In genomic region chr2:69994779-69995178, GRCm38 (mm10) we compare ENCODE assay signal across 26 mouse cellular contexts. TPM values are rescaled to one million over a fixed set of nuclear protein-coding genes. Genes with fewer than 3 reads are reported as not detected.
A peak's percentile ranks its signal among the peaks of the same experiment; 100 is the strongest.
DNase-seq lines count a peak whose midpoint lies in the region; ATAC-seq and TF ChIP-seq lines count a peak whose summit lies in the region.
"Had no signal": no experiment of that assay in that cellular context is flagged by ENCODE, and none has a peak within 500 bp of the region (broad histone marks: within the 10 kb centered on the region; RNA-seq: fewer than 3 reads in every experiment).

No protein-coding gene starts in this region.

- H3K4me3 ChIP-seq in liver, embryonic 12.5 days = no peak overlapping the region
- no peak overlapping the region for H3K4me3 ChIP-seq in liver, embryonic 11.5 days (ENCODE audit: low read depth, low read length)
- H3K4me3 ChIP-seq in CH12.LX (replicated peaks in 1 of 3; ENCODE audit: low read depth in 2 of 3, low read length in 2 of 3, poor library complexity in 1 of 3) = no peak overlapping the region
- H3K4me3 ChIP-seq: embryonic facial prominence, embryonic 12.5 days; erythroblast, embryonic 14.5 days; forebrain, embryonic 12.5 days; heart, adult 2 months; heart, embryonic 13.5 days; hindbrain, embryonic 15.5 days; limb, embryonic 13.5 days had no signal

- no peak for ATAC-seq in liver, embryonic 12.5 days
- ATAC-seq in liver, embryonic 11.5 days (replicated peaks; ENCODE audit: low FRiP score) = no peak
- peak; percentile 43; the same call in 1 of the 2 replicates for ATAC-seq in erythroblast, adult 5-6 weeks (replicated peaks; ENCODE audit: low FRiP score, poor library complexity, severe bottlenecking)

- DNase-seq in liver, embryonic 11.5 days (ENCODE audit: low spot score) = no peak
- DNase-seq in CH12.LX (ENCODE audit: extremely low read depth) = peak; percentile 34
- peak; percentile 46 for DNase-seq in naive thymus-derived CD4-positive, alpha-beta T cell, adult 2 months (ENCODE audit: low read depth)
- DNase-seq in cerebellum, postnatal 14 days = no peak
- DNase-seq in kidney, adult 8-10 months = no peak
- DNase-seq in layer of hippocampus, postnatal 25 days (ENCODE audit: extremely low spot score in 1 of 2, low spot score in 1 of 2) = no peak
- DNase-seq: adrenal gland, adult 2 months; cerebellum, adult 11 months; cerebellum, adult 9-11 months; heart, adult 2 months; heart, postnatal 14 days; kidney, adult 11 months; kidney, postnatal 4 days; lung, embryonic 14.5 days had no signal

- no peaks in the 10 kb centered on the region for H3K9me3 ChIP-seq in liver, embryonic 12.5 days (replicated peaks)
- no peaks in the 10 kb centered on the region for H3K9me3 ChIP-seq in liver, embryonic 11.5 days (ENCODE audit: control insufficient read depth, low read length)
- H3K9me3 ChIP-seq in CH12.LX (replicated peaks; ENCODE audit: low read length) = no peaks in the 10 kb centered on the region
- H3K9me3 ChIP-seq: embryonic facial prominence, embryonic 12.5 days; forebrain, embryonic 12.5 days; heart, embryonic 13.5 days; hindbrain, embryonic 15.5 days; limb, embryonic 13.5 days had no signal

- no peak for TF ChIP-seq CTCF in CH12.LX (conservative IDR thresholded peaks at IDR 0.05 in 1 of 2, IDR thresholded peaks at IDR 0.05 in 1 of 2; ENCODE audit: low read depth in 2 of 2, low read length in 2 of 2)

- TF ChIP-seq EP300 in CH12.LX (IDR thresholded peaks at IDR 0.05; ENCODE audit: low read length) = no peak

- dilution Hi-C loops in CH12.LX (cut with MboI; ENCODE audit: extremely low pct_ligation_motif_present, extremely low pct_unique_long_range_greater_than_20kb, low sequenced_read_pairs) = no loop called here

- no peak for TF ChIP-seq POLR2A in CH12.LX (IDR thresholded peaks at IDR 0.05; ENCODE audit: low read depth, low read length)

- H3K27me3 ChIP-seq in liver, embryonic 12.5 days (replicated peaks) = no peaks in the 10 kb centered on the region
- H3K27me3 ChIP-seq in liver, embryonic 11.5 days (replicated peaks; ENCODE audit: control insufficient read depth, insufficient read depth, low read length) = no peaks in the 10 kb centered on the region
- H3K27me3 ChIP-seq in CH12.LX (replicated peaks) = no peaks in the 10 kb centered on the region
- H3K27me3 ChIP-seq: embryonic facial prominence, embryonic 12.5 days; forebrain, embryonic 12.5 days; heart, embryonic 13.5 days; hindbrain, embryonic 15.5 days; limb, embryonic 13.5 days had no signal

- TF ChIP-seq RAD21 in CH12.LX (IDR thresholded peaks at IDR 0.05; ENCODE audit: low read depth, low read length) = no peak

- peaks cover 30% of the 10 kb centered on the region for H3K4me1 ChIP-seq in liver, embryonic 12.5 days
- no peaks in the 10 kb centered on the region for H3K4me1 ChIP-seq in liver, embryonic 11.5 days (replicated peaks; ENCODE audit: control insufficient read depth, insufficient read depth, low read length)
- H3K4me1 ChIP-seq in CH12.LX (ENCODE audit: control insufficient read depth in 1 of 2, insufficient read depth in 2 of 2) = peaks cover 0 to 24% of the 10 kb centered on the region in 2 experiments; a peak in 2 of 4 replicates
- H3K4me1 ChIP-seq: embryonic facial prominence, embryonic 12.5 days; forebrain, embryonic 12.5 days; hindbrain, embryonic 15.5 days; limb, embryonic 13.5 days had no signal

- no peak overlapping the region for H3K4me2 ChIP-seq in liver, embryonic 12.5 days
- H3K4me2 ChIP-seq in liver, embryonic 11.5 days = no peak overlapping the region
- no peak overlapping the region for H3K4me2 ChIP-seq in CH12.LX (ENCODE audit: insufficient read depth, low read depth, poor library complexity, severe bottlenecking)
- H3K4me2 ChIP-seq: embryonic facial prominence, embryonic 12.5 days; forebrain, embryonic 12.5 days; heart, embryonic 13.5 days; hindbrain, embryonic 15.5 days; limb, embryonic 13.5 days; lung, embryonic 14.5 days had no signal

- in situ Hi-C loops in CH12.LX (cut with MboI; ENCODE audit: low pct_ligation_motif_present, low pct_unique_long_range_greater_than_20kb, low sequenced_read_pairs) = no loop called here

- H3K79me2 ChIP-seq in CH12.LX (replicated peaks; ENCODE audit: control insufficient read depth, extremely low read depth, insufficient read depth, poor library complexity, severe bottlenecking) = no peaks in the 10 kb centered on the region

- H3K9ac ChIP-seq in liver, embryonic 12.5 days = no peak overlapping the region
- no peak overlapping the region for H3K9ac ChIP-seq in liver, embryonic 11.5 days (ENCODE audit: low read depth, low read length)
- H3K9ac ChIP-seq in CH12.LX (ENCODE audit: insufficient read depth, low read depth) = no peak overlapping the region
- H3K9ac ChIP-seq: embryonic facial prominence, embryonic 12.5 days; forebrain, embryonic 12.5 days; heart, embryonic 13.5 days; hindbrain, embryonic 15.5 days; limb, embryonic 13.5 days; lung, embryonic 14.5 days had no signal

- H3K36me3 ChIP-seq in liver, embryonic 12.5 days = peaks cover 48% of the 10 kb centered on the region
- peaks cover 7% of the 10 kb centered on the region; the same call in 1 of the 2 replicates for H3K36me3 ChIP-seq in liver, embryonic 11.5 days (ENCODE audit: control insufficient read depth, insufficient read depth, low read length)
- peaks cover 21 to 51% of the 10 kb centered on the region in 2 experiments for H3K36me3 ChIP-seq in CH12.LX (replicated peaks in 1 of 2; ENCODE audit: control insufficient read depth in 1 of 2, insufficient read depth in 1 of 2, low read length in 1 of 2)

- 56% methylated on average over 2 of the region's 2 CpGs for WGBS in liver, embryonic 12.5 days (ENCODE audit: insufficient replicate concordance)
- 77% methylated on average over 2 of the region's 2 CpGs for WGBS in liver, embryonic 11.5 days

- peak overlapping the region; percentile 56; the same call in 1 of the 2 replicates for H3K27ac ChIP-seq in liver, embryonic 12.5 days
- no peak overlapping the region for H3K27ac ChIP-seq in liver, embryonic 11.5 days (ENCODE audit: low read depth, low read length)
- H3K27ac ChIP-seq in CH12.LX (ENCODE audit: insufficient read depth, low read depth) = no peak overlapping the region
- H3K27ac ChIP-seq: embryonic facial prominence, embryonic 12.5 days; forebrain, embryonic 12.5 days; heart, adult 2 months; heart, embryonic 13.5 days; hindbrain, embryonic 15.5 days; limb, embryonic 13.5 days; stomach, postnatal 0 days had no signal

TF ChIP-seq in CH12.LX, 34 proteins besides CTCF, POLR2A, EP300 and RAD21:
- TF ChIP-seq SMC3 (IDR thresholded peaks at IDR 0.05; ENCODE audit: low read depth, low read length) = no peak
- no peak for TF ChIP-seq SIN3A (IDR thresholded peaks at IDR 0.05; ENCODE audit: low read length)
- TF ChIP-seq CHD2 (IDR thresholded peaks at IDR 0.05; ENCODE audit: low read length) = no peak
- TF ChIP-seq ZKSCAN1 (IDR thresholded peaks at IDR 0.05; ENCODE audit: borderline replicate concordance, low read depth, low read length) = no peak
- no peak for TF ChIP-seq JUN (IDR thresholded peaks at IDR 0.05; ENCODE audit: insufficient read depth, low read depth, low read length)
- no peak for TF ChIP-seq USF1 (IDR thresholded peaks at IDR 0.05; ENCODE audit: low read depth, low read length)
- TF ChIP-seq NRF1 (IDR thresholded peaks at IDR 0.05; ENCODE audit: low read depth, low read length) = no peak
- TF ChIP-seq GABPA (IDR thresholded peaks at IDR 0.05; ENCODE audit: insufficient replicate concordance, low read depth, low read length) = no peak

RNA-seq across cellular contexts. Expression of gene Myo3b, which starts 44.1 kb away (rescaled TPM):
- not detected in 2 replicates for polyA plus RNA-seq in liver, embryonic 12.5 days (2016; fragmentation: Nextera tagmentation; extraction: Ambion mirVana)
- not detected in 2 replicates for polyA plus RNA-seq in liver, embryonic 11.5 days (2014; fragmentation: Nextera tagmentation; extraction: Ambion mirVana)
- 0.46 and 0.64 TPM in 2 replicates for total RNA-seq in CH12.LX (2012; rRNA removed)
- 0.58 and 0.63 TPM in 2 replicates for total RNA-seq in CH12.LX (2014; rRNA removed)
- 0.76 and 0.90 TPM in 2 replicates for polyA plus RNA-seq in CH12.LX (2012; ENCODE audit: insufficient read length, low read depth)
- total RNA-seq in erythroblast, adult 5-6 weeks (2015; ENCODE audit: low replicate concordance) = not detected in 2 replicates
- total RNA-seq in erythroblast, adult 5-6 weeks (2017; ENCODE audit: low replicate concordance) = not detected in 2 replicates
- 1 to 10 TPM in 1 of 2 experiments, under 1 TPM in 1; 0.96 to 1.1 TPM for total RNA-seq in layer of hippocampus, postnatal 25 days (2021)
- total RNA-seq: adrenal gland, adult 2 months; gastrocnemius, adult 18-20 months; gastrocnemius, postnatal 36 days had no signal
- polyA plus RNA-seq: heart, adult 2 months; limb, embryonic 13.5 days; small intestine, adult 2 months had no signal

Comparison
In these comparisons a context has a peak if more than half of its experiments do, and no peak if none do; other contexts are left out.
1. DNase-seq: peak in CH12.LX (single experiment) and naive thymus-derived CD4-positive, alpha-beta T cell, adult 2 months (single experiment); none in liver, embryonic 11.5 days (single experiment), cerebellum, postnatal 14 days (0 of 2), kidney, adult 8-10 months (0 of 2) and layer of hippocampus, postnatal 25 days (0 of 2).